Mouse (Mus musculus) forebrain, embryonic 10.5 days (tissue): ENCODE data around the gene Krtap1-3. TPM values are rescaled to one million over a fixed set of nuclear protein-coding genes. Genes with fewer than 3 reads are reported as not detected.

Experiments used
- DNase-seq: peaks from one replicate; pipeline ENCODE4 v3.0.0-alpha.2; 2017; ENCODE audit warnings: low spot score; ENCODE audit errors: extremely low spot score
- H3K27ac ChIP-seq: fragments of 300-500 bp; sonication (generic); 2 replicates; pipeline ENCODE4 v1.5.1; 2016; ENCODE audit warnings: mild to moderate bottlenecking
- H3K27me3 ChIP-seq: fragments of 300-500 bp; sonication (generic); 2 replicates; pipeline ENCODE4 v1.6.1; 2016; ENCODE audit warnings: mild to moderate bottlenecking; ENCODE audit not compliant: poor library complexity, severe bottlenecking
- H3K36me3 ChIP-seq: fragments of 300-500 bp; sonication (generic); replicated peaks from 2 replicates; pipeline ENCODE4 v1.6.1; 2016; ENCODE audit warnings: mild to moderate bottlenecking, moderate library complexity
- H3K4me1 ChIP-seq: fragments of 300-500 bp; sonication (generic); 2 replicates; pipeline ENCODE4 v1.6.1; 2016
- H3K4me3 ChIP-seq: fragments of 300-500 bp; sonication (generic); 2 replicates; pipeline ENCODE4 v1.5.1; 2016; ENCODE audit warnings: mild to moderate bottlenecking, moderate library complexity
- H3K9me3 ChIP-seq: fragments of 300-500 bp; sonication (generic); 2 replicates; pipeline ENCODE4 v1.6.1; 2016; ENCODE audit warnings: mild to moderate bottlenecking, moderate library complexity
- WGBS: fragments of 180-500 bp; shearing (Covaris S2); methylation state at CpG from one replicate; pipeline ENCODE4 v1.1.7; 2016; 5-methylcytosine and 5-hydroxymethylcytosine counted together
- polyA plus RNA-seq: library from polyadenylated mRNA; unstranded; fragments of >200 nt; fragmentation: Nextera tagmentation; extraction: Ambion mirVana; gene quantifications from 2 replicates; pipeline ENCODE4 v1.2.1, GENCODE M21; 2016

Krtap1-3 gene
- polyA plus RNA-seq, 1 experiment from 2014 or later = not detected

- H3K36me3 ChIP-seq = no peaks in the 10 kb centered on the region
- no peaks in the 10 kb centered on the region for H3K9me3 ChIP-seq
- WGBS = 68% methylated on average over 4 of the region's 4 CpGs
- H3K27me3 ChIP-seq = no peaks in the 10 kb centered on the region; the same call in 1 of the 2 replicates
- no peak within 1 kb of the TSS for H3K27ac ChIP-seq
- no peak for DNase-seq
- peaks cover 3% of the 10 kb centered on the region; the same call in 1 of the 2 replicates for H3K4me1 ChIP-seq
- H3K4me3 ChIP-seq = no peak within 1 kb of the TSS
Measured at GRCm38 (mm10) chr11:99550765-99551164, 40.4 kb downstream of the Krtap1-3 start, which contains the start of gene Krtap3-3. Krtap3-3 (minus strand) TSS chr11:99550865.

- H3K9me3 ChIP-seq = no peaks in the 10 kb centered on the region
- H3K4me3 ChIP-seq = no peak overlapping the region
- peaks cover 3% of the 10 kb centered on the region; the same call in 1 of the 2 replicates for H3K4me1 ChIP-seq
- H3K27me3 ChIP-seq = no peaks in the 10 kb centered on the region; the same call in 1 of the 2 replicates
- no peak overlapping the region for H3K27ac ChIP-seq
- DNase-seq = no peak
- H3K36me3 ChIP-seq = no peaks in the 10 kb centered on the region
Measured at GRCm38 (mm10) chr11:99547892-99548291, 43.2 kb downstream of the Krtap1-3 start.

Other genes with a start within 250 kb of the Krtap1-3 start
- not detected in 2 replicates for gene Krt27, start 240.2 kb downstream of the Krtap1-3 start, polyA plus RNA-seq
- gene Krt28, start 216.4 kb downstream of the Krtap1-3 start, polyA plus RNA-seq = 0.22 and 0.36 TPM in 2 replicates
- gene Krt10, start 202.0 kb downstream of the Krtap1-3 start, polyA plus RNA-seq = 20.6 and 22.0 TPM in 2 replicates
- gene Krt12, start 169.1 kb downstream of the Krtap1-3 start, polyA plus RNA-seq = not detected in 2 replicates
- 0.35 and 0.64 TPM in 2 replicates for gene Krt20, start 153.2 kb downstream of the Krtap1-3 start, polyA plus RNA-seq
- 0.20 TPM in 1 of 2 replicates, not detected in the other for gene Krt23, start 98.2 kb downstream of the Krtap1-3 start, polyA plus RNA-seq
- gene Krt39, start 70.0 kb downstream of the Krtap1-3 start, polyA plus RNA-seq = not detected in 2 replicates
- gene Krt40, start 48.2 kb downstream of the Krtap1-3 start, polyA plus RNA-seq = not detected in 2 replicates
- gene Krtap3-3, start 40.5 kb downstream of the Krtap1-3 start, polyA plus RNA-seq = not detected in 2 replicates
- not detected in 2 replicates for gene Krtap3-2, start 34.5 kb downstream of the Krtap1-3 start, polyA plus RNA-seq
- not detected in 2 replicates for gene Gm11939, start 31.9 kb downstream of the Krtap1-3 start, polyA plus RNA-seq
- not detected in 2 replicates for gene Krtap3-1, start 24.7 kb downstream of the Krtap1-3 start, polyA plus RNA-seq
- not detected in 2 replicates for gene Krtap1-5, start 10.3 kb downstream of the Krtap1-3 start, polyA plus RNA-seq
- not detected in 2 replicates for gene Krtap1-4, start 7.7 kb downstream of the Krtap1-3 start, polyA plus RNA-seq
- not detected in 2 replicates for gene Krtap9-3, start 6.8 kb upstream of the Krtap1-3 start, polyA plus RNA-seq
- gene Gm11938, start 12.0 kb upstream of the Krtap1-3 start, polyA plus RNA-seq = not detected in 2 replicates
- gene Gm11937, start 18.9 kb upstream of the Krtap1-3 start, polyA plus RNA-seq = not detected in 2 replicates
- gene Krtap2-4, start 23.5 kb upstream of the Krtap1-3 start, polyA plus RNA-seq = not detected in 2 replicates
- not detected in 2 replicates for gene Gm11562, start 29.1 kb upstream of the Krtap1-3 start, polyA plus RNA-seq
- not detected in 2 replicates for gene Krtap4-1, start 36.9 kb upstream of the Krtap1-3 start, polyA plus RNA-seq
- gene Krtap4-2, start 43.7 kb upstream of the Krtap1-3 start, polyA plus RNA-seq = not detected in 2 replicates
- not detected in 2 replicates for gene Krtap4-7, start 52.8 kb upstream of the Krtap1-3 start, polyA plus RNA-seq
- not detected in 2 replicates for gene Gm11555, start 58.9 kb upstream of the Krtap1-3 start, polyA plus RNA-seq
- gene Gm11563, start 67.6 kb upstream of the Krtap1-3 start, polyA plus RNA-seq = not detected in 2 replicates
- gene Krtap4-6, start 74.6 kb upstream of the Krtap1-3 start, polyA plus RNA-seq = not detected in 2 replicates
- gene Gm14190, start 99.4 kb upstream of the Krtap1-3 start, polyA plus RNA-seq = not detected in 2 replicates
- gene Gm14180, start 143.0 kb upstream of the Krtap1-3 start, polyA plus RNA-seq = not detected in 2 replicates
- not detected in 2 replicates for gene Gm11595, start 181.6 kb upstream of the Krtap1-3 start, polyA plus RNA-seq
- gene Krtap4-8, start 189.4 kb upstream of the Krtap1-3 start, polyA plus RNA-seq = not detected in 2 replicates
- not detected in 2 replicates for gene Krtap4-9, start 193.9 kb upstream of the Krtap1-3 start, polyA plus RNA-seq
- not detected in 2 replicates for gene Gm11596, start 202.1 kb upstream of the Krtap1-3 start, polyA plus RNA-seq
- not detected in 2 replicates for gene Gm11569, start 207.6 kb upstream of the Krtap1-3 start, polyA plus RNA-seq
- gene Gm11554, start 213.1 kb upstream of the Krtap1-3 start, polyA plus RNA-seq = not detected in 2 replicates
- gene Krtap4-13, start 218.6 kb upstream of the Krtap1-3 start, polyA plus RNA-seq = not detected in 2 replicates
- gene Gm11564, start 224.3 kb upstream of the Krtap1-3 start, polyA plus RNA-seq = not detected in 2 replicates
- gene 2300003K06Rik, start 246.7 kb upstream of the Krtap1-3 start, polyA plus RNA-seq = not detected in 2 replicates